Mouse (Mus musculus): ENCODE measurements around the gene Krt13.

Gene Krt13

GRCm38 (mm10) chr11:100121466-100121865, at the start of gene Krt13:
TSS of gene Krt13 (minus strand) at chr11:100121566.
- no peak for DNase-seq (ENCODE audit: low read depth, low spot score)

- peak; percentile 78 for DNase-seq (ENCODE audit: low read depth, low spot score)
Observed at GRCm38 (mm10) chr11:100168765-100169762, 47.7 kb upstream of the Krt13 start.

GRCm38 (mm10) chr11:100168071-100168470, 46.7 kb upstream of the Krt13 start:
- no peak for DNase-seq (ENCODE audit: low read depth, low spot score)

- no peak for DNase-seq (ENCODE audit: low read depth, low spot score)
Observed at GRCm38 (mm10) chr11:100164392-100164791, 43.0 kb upstream of the Krt13 start.

GRCm38 (mm10) chr11:100157908-100158477, 36.6 kb upstream of the Krt13 start:
- no peak for DNase-seq (ENCODE audit: low read depth, low spot score)

- no peak for DNase-seq (ENCODE audit: low read depth, low spot score)
Observed at GRCm38 (mm10) chr11:100157331-100157730, 36.0 kb upstream of the Krt13 start.

GRCm38 (mm10) chr11:100155497-100156255, 34.3 kb upstream of the Krt13 start:
- no peak for DNase-seq (ENCODE audit: low read depth, low spot score)

GRCm38 (mm10) chr11:100148615-100149330, 27.4 kb upstream of the Krt13 start, which contains the start of gene Krt19:
TSS of gene Krt19 (minus strand) at chr11:100148665.
- no peak for DNase-seq (ENCODE audit: low read depth, low spot score)

- DNase-seq (ENCODE audit: low read depth, low spot score) = no peak
Observed at GRCm38 (mm10) chr11:100147566-100148353, 26.4 kb upstream of the Krt13 start.

- no peak for DNase-seq (ENCODE audit: low read depth, low spot score)
Observed at GRCm38 (mm10) chr11:100145858-100146560, 24.6 kb upstream of the Krt13 start.

- no peak for DNase-seq (ENCODE audit: low read depth, low spot score)
Observed at GRCm38 (mm10) chr11:100145104-100145503, 23.7 kb upstream of the Krt13 start.

- no peak for DNase-seq (ENCODE audit: low read depth, low spot score)
Observed at GRCm38 (mm10) chr11:100140966-100141365, 19.6 kb upstream of the Krt13 start.

- no peak for DNase-seq (ENCODE audit: low read depth, low spot score)
Observed at GRCm38 (mm10) chr11:100139391-100139790, 18.0 kb upstream of the Krt13 start.

GRCm38 (mm10) chr11:100138809-100139208, 17.4 kb upstream of the Krt13 start:
- no peak for DNase-seq (ENCODE audit: low read depth, low spot score)

- DNase-seq (ENCODE audit: low read depth, low spot score) = no peak
Observed at GRCm38 (mm10) chr11:100137693-100138092, 16.3 kb upstream of the Krt13 start.

GRCm38 (mm10) chr11:100136559-100136958, 15.2 kb upstream of the Krt13 start:
- DNase-seq (ENCODE audit: low read depth, low spot score) = no peak

GRCm38 (mm10) chr11:100135731-100136130, 14.4 kb upstream of the Krt13 start, which contains the start of gene Krt15:
TSS of gene Krt15 (minus strand) at chr11:100135928.
- DNase-seq (ENCODE audit: low read depth, low spot score) = no peak

- DNase-seq (ENCODE audit: low read depth, low spot score) = no peak
Observed at GRCm38 (mm10) chr11:100124901-100125300, 3.5 kb upstream of the Krt13 start.

GRCm38 (mm10) chr11:100120331-100120730, 1.0 kb downstream of the Krt13 start:
- no peak for DNase-seq (ENCODE audit: low read depth, low spot score)

GRCm38 (mm10) chr11:100113742-100114029, 7.7 kb downstream of the Krt13 start:
- DNase-seq (ENCODE audit: low read depth, low spot score) = no peak
